8 mouse cellular contexts compared by ENCODE assay signal in the genomic region with DNA sequence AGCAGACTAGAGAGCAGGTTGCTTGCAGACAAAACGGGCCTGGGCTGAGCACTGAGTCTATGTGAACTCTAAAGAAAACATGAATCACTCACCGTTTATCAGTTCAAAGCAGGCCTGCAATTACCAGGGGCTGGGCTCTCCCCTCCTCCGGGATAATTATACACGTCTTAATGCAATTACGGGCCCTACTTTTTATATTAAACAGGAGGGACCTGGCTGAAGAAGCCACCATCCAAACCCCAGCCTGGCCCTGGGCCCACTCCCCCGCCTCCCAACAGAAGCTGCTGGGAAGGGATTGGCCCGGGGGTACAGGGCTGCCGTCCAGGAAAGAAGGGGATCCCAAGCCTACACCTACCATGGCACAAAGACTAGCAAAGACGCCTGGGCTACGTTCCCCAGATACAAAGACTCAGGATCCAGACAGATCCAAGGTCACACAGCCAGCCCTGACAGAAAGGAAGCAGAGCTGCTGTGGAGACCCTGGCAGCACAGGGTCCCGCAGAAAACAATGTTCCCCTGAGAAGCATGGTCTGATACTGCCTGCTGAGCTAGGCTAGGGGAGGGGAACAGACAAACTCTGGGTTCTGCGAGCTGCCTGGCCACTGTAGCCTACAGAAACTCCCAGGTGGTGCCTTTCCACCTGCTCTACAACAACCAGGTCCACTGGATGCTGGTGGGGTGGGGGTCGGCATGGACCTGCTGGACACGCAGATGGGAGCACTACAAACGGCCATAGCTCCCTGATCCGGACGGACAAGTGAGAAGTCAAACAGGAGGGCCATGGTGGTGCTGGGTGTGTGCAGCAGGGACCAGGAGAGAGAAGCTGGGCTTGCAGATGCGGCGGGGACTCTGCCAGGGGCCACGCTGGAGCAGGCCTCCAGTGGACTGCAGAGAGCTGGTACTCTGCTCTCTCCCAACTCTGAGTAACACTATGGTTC. TPM values are rescaled to one million over a fixed set of nuclear protein-coding genes. Genes with fewer than 3 reads are reported as not detected.
DNase-seq lines count a peak whose midpoint lies in the region; ATAC-seq lines count a peak whose summit lies in the region.

No protein-coding gene starts in this region.

- H3K27me3 ChIP-seq in kidney, embryonic 16.5 days (ENCODE audit: insufficient read depth, low read length), result no peaks in the 10 kb centered on the region
- H3K27me3 ChIP-seq in liver, embryonic 15.5 days, result peaks cover 45% of the 10 kb centered on the region

- no peaks in the 10 kb centered on the region for H3K9me3 ChIP-seq in kidney, embryonic 16.5 days (ENCODE audit: low read length)
- no peaks in the 10 kb centered on the region for H3K9me3 ChIP-seq in liver, embryonic 15.5 days (replicated peaks)

- peak overlapping the region; percentile 96 for H3K4me2 ChIP-seq in kidney, embryonic 16.5 days (replicated peaks; ENCODE audit: low read depth, low read length)
- 0 out of 2 replicates have a peak overlapping the region, but pooled peaks have one; percentile 89 for H3K4me2 ChIP-seq in liver, embryonic 15.5 days

- peaks cover 16% of the 10 kb centered on the region for H3K36me3 ChIP-seq in kidney, embryonic 16.5 days (ENCODE audit: insufficient read depth, low read length)
- H3K36me3 ChIP-seq in liver, embryonic 15.5 days (replicated peaks), result no peaks in the 10 kb centered on the region

- peaks cover 42% of the 10 kb centered on the region for H3K4me1 ChIP-seq in kidney, embryonic 16.5 days (ENCODE audit: insufficient read depth, low read length)
- H3K4me1 ChIP-seq in liver, embryonic 15.5 days (replicated peaks), result peaks cover 36% of the 10 kb centered on the region

- WGBS in kidney, embryonic 16.5 days, result 49% methylated on average over 20 of the region's 20 CpGs
- 60% methylated on average over 20 of the region's 20 CpGs for WGBS in liver, embryonic 15.5 days (ENCODE audit: insufficient replicate concordance)

- no peak for DNase-seq in kidney, postnatal 14 days
- peak; percentile 21 for DNase-seq in c-Kit-positive CD71-positive TER-119-negative erythroid progenitor cells, embryonic 14.5 days (ENCODE audit: low read depth)
- peak; percentile 51 for DNase-seq in gastrocnemius, postnatal 25 days
- DNase-seq in retina, embryonic 14.5 days (ENCODE audit: low spot score), result no peak
- no peak for DNase-seq in urinary bladder, postnatal 4 days (ENCODE audit: low spot score in 2 of 2)

- peak overlapping the region; percentile 97; the same call in 1 of the 2 replicates for H3K4me3 ChIP-seq in kidney, embryonic 16.5 days (ENCODE audit: low read length)
- H3K4me3 ChIP-seq in liver, embryonic 15.5 days (replicated peaks), result no peak overlapping the region

- 0 out of 2 replicates have a peak overlapping the region, but pooled peaks have one; percentile 15 for H3K27ac ChIP-seq in kidney, embryonic 16.5 days (ENCODE audit: low read length)
- H3K27ac ChIP-seq in liver, embryonic 15.5 days (replicated peaks), result no peak overlapping the region

- ATAC-seq in kidney, embryonic 16.5 days (ENCODE audit: low FRiP score, low TSS enrichment), result no peak
- no peak for ATAC-seq in liver, embryonic 15.5 days (ENCODE audit: insufficient read depth)
- ATAC-seq in megakaryocyte-erythroid progenitor cell, adult 5-6 weeks (replicated peaks; ENCODE audit: low FRiP score, low TSS enrichment, poor library complexity, severe bottlenecking), result no peak

- H3K9ac ChIP-seq in kidney, embryonic 16.5 days (replicated peaks; ENCODE audit: low read length), result peak overlapping the region; percentile 43
- H3K9ac ChIP-seq in liver, embryonic 15.5 days, result no peak overlapping the region

RNA-seq across cellular contexts. Expression of a gene that starts 2.4 kb away (rescaled TPM):
- 12.1 and 19.5 TPM in 2 replicates for polyA plus RNA-seq in kidney, embryonic 16.5 days (2015; fragmentation: Nextera tagmentation; extraction: Ambion mirVana)
- total RNA-seq in gastrocnemius, postnatal 25 days (2021), result 10 to 100 TPM; 16.8 to 19.1 TPM
- polyA plus RNA-seq in liver, embryonic 15.5 days (2015; fragmentation: Nextera tagmentation; extraction: Ambion mirVana), result 1.8 and 2.2 TPM in 2 replicates
- total RNA-seq in megakaryocyte-erythroid progenitor cell, adult 5-6 weeks (2014; fragmentation: Nextera tagmentation), result 6.2 and 9.0 TPM in 2 replicates
- total RNA-seq in megakaryocyte-erythroid progenitor cell, adult 5-6 weeks (2017), result 1.4 and 4.8 TPM in 2 replicates

Comparison
In these comparisons a context has a peak if more than half of its experiments do, and no peak if none do; other contexts are left out.
1. DNase-seq: peak in c-Kit-positive CD71-positive TER-119-negative erythroid progenitor cells, embryonic 14.5 days (single experiment) and gastrocnemius, postnatal 25 days (single experiment); none in kidney, postnatal 14 days (single experiment), retina, embryonic 14.5 days (single experiment) and urinary bladder, postnatal 4 days (0 of 2).